Mouse (Mus musculus) layer of hippocampus, adult 2 months (tissue): Measurements from ENCODE around the gene Paqr8. TPM values are rescaled to one million over a fixed set of nuclear protein-coding genes. Genes with fewer than 3 reads are reported as not detected.

ENCODE experiments used
- DNase-seq, 2 experiments: peaks; one replicate each; pipeline ENCODE4 v3.0.0; 2022; ENCODE audit warnings: low spot score in 2 of 2
- H3K27ac ChIP-seq: fragments of 200-600 bp; 2 replicates; pipeline ENCODE4 v1.8.1; 2022
- H3K4me3 ChIP-seq: fragments of 200-600 bp; 2 replicates; pipeline ENCODE4 v1.8.1; 2022; ENCODE audit warnings: mild to moderate bottlenecking
- CTCF ChIP-seq: fragments of 200-600 bp; conservative IDR thresholded peaks from 2 replicates; pipeline ENCODE4 v1.8.1; 2022; ENCODE audit warnings: antibody characterized with exemption, mild to moderate bottlenecking, moderate library complexity
- total RNA-seq, 2 experiments: library from RNA; stranded (reverse); gene quantifications; 2 replicates each; pipeline ENCODE4 v1.2.3; 2021

The Paqr8 gene
- total RNA-seq, 2 experiments from 2014 or later, result 143 to 157 TPM

DNA sequence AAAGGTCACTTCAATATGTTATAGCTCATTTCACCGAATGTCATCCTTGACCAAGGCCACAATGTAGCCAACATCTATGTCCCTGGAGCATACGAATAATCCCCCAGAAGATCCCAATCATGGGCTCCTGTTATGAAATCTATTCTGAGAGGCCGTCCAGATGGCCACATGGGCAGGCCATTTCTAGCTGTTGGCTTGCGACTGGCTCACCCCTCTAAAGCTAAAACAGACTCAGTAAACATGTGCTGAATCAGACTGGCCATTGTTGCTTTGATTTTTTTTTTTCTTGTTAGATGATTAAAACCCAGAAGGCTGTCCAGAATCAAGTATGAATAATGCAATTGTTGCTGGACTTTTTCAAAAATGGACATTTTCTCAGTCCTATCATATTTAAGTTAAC, 7.3 kb upstream of the Paqr8 start:
- H3K4me3 ChIP-seq, result no peak overlapping the region
- no peak overlapping the region for H3K27ac ChIP-seq
- no peak for DNase-seq
- TF ChIP-seq CTCF, result no peak

DNA sequence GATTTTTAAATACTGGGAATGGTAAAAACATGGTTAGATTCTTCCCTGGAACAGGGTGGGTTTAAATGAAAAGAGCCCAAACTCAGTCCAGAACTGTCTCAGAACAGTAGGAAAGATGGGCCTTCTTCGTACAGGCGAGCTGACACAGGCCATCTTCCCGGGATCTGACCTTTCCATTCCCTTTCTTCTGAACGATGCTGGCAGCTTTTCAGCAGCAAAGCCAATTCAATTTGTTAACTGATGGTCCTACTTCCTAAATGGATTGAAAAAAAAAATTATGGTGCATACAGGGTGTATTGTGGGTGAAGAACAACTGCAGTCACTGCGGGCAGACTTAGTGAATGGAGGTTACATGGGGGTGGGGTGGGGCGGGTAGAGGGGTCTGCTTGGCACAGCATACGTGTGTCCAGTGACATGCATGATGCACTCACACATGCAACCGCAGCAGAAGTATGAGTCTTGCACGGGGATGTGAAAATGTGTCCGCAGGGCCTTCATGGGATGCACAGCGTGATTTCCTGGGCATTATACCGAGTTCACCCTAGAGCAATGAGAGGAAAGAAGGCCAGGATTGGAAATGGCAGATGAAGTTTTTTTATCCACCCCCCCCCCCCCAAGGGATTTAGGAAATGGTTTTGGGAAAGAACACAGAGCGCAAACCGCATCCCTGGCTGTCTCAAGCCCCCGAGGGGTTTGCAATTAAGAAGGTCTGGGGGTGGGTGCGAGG, 566 bp upstream of the Paqr8 start:
- Histone ChIP-seq H3K4me3 (peak overlapping the region; percentile 96), H3K27ac (peak overlapping the region; percentile 94)
- DNase-seq, result no peak
- TF ChIP-seq CTCF, result no peak

DNA sequence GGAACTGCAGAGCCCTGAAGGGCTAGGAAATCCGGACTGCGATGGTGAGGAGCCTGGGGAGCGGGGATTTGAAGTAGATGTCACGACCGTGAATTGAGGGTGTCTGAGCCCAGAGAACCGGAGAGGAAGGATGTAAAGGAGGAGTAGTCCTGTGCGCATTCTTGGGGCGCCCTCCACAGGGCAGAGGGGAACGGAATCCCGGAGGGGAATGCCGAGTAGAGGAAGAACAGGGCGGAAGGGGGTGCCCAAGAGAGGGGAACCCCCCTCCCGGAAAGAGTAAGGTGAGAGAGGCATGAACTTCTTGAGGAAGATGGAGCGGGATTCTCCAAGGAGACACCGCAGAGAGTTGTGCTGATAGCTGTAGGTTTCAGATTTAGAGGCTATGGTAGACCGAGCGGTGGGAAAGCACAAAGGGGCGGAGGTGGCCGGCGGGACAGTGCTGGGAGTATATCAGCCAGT, 564 bp downstream of the Paqr8 start:
- TF ChIP-seq CTCF, result peak; percentile 73
- peak overlapping the region; percentile 96 for H3K4me3 ChIP-seq
- peak overlapping the region; percentile 94 for H3K27ac ChIP-seq
- peak; percentile 70 to 81 for DNase-seq

DNA sequence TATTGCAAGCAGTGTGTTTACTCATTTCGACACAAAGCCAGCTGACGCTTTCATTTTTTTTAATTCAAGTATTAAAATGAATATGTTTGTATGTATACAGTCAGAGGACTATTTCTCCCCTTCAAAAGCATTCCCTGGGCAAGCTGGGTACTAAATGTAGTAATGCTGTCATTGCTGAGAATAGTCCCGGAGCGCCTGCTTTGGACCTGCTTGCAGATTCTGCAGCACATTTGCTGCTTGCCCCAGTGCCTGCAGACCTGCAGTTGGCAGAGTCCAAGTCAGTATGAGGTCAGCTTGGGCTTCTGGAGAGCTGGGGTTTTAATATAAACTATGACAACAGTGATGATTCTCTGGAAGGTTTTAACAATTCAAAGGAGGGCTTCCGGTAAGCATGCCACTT, 2.7 kb downstream of the Paqr8 start:
- Histone ChIP-seq H3K27ac (peak overlapping the region; percentile 94), H3K4me3 (peak overlapping the region; percentile 96)
- no peak for TF ChIP-seq CTCF
- no peak for DNase-seq

DNA sequence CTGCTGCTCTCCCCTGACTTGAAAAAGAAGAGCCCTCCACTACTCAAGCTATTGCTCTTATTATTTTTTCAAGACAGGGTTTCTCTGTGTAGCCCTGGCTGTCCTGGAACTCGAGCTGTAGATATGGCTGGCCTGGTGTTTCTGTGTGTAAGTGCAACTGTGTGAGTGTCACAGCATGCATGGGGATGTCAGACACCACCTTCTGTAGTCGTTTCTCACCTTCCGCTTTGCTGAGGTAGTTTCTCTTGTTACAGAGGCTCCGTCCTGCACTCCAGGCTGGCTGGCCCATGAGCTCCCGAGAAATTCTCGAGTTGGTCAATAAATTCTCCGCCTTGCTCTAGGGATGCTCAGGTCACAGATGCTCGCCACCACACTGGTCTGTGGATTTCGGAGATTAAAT, 8.0 kb downstream of the Paqr8 start:
- no peak for TF ChIP-seq CTCF
- peak overlapping the region; percentile 52 for H3K27ac ChIP-seq
- DNase-seq, result no peak

DNA sequence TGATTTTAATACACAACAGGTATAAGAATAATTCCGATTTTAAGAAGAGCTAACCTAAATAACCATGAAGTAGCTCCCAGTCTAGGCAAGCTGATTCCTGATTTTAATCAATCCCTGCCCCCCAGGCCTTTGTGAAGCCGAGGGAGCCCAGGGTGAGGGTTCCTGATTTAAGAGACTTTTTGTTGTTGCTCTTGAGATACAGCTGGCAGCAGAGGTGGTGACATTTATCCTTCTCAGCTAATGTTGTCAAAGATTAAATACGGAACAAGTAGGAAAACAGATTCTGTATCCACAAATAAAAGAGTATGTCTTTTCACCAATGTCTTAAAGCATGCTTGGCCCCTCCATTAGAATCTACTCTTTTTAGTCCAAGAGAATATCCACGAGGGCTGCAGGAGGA, 9.9 kb downstream of the Paqr8 start:
- TF ChIP-seq CTCF, result no peak
- DNase-seq, result no peak
- peak overlapping the region; percentile 52; the same call in 1 of the 2 replicates for H3K27ac ChIP-seq
- no peak overlapping the region for H3K4me3 ChIP-seq

More for the DNA sequence above, 8.0 kb downstream of the Paqr8 start:
- H3K4me3 ChIP-seq, result no peak overlapping the region

DNA sequence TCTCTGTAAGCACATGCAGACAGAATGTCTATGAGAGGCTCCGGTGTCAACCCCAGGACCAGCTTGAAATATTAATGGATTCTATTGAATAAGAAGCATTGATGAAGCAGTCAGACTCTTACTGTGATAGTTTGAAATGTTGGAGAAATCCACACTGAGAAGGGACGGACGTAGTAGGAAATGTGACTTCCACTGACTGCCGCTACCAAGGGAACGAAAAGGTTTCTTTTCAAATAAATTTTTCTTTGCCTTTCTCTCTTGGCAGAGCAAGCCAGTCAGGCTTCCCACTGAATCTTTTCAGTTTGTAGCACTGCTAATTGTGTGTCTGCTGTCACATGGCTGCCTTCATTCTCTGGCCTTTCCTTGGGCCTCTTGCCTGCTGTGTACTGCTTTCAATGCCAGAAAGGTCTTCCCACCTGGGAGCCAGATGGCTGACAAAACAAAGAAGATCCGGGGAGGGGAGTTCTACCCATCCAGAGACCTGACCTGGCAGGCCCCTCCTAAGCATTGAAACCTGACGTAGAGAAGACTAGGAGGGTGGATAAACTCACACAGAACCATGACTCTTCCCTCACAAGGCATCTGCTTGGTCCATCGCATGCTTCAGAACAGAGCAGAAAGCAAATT, 15.2 kb downstream of the Paqr8 start:
- DNase-seq, result peak; percentile 57 to 84
- no peak for TF ChIP-seq CTCF
- Histone ChIP-seq H3K4me3 (no peak overlapping the region), H3K27ac (peak overlapping the region; percentile 94)

DNA sequence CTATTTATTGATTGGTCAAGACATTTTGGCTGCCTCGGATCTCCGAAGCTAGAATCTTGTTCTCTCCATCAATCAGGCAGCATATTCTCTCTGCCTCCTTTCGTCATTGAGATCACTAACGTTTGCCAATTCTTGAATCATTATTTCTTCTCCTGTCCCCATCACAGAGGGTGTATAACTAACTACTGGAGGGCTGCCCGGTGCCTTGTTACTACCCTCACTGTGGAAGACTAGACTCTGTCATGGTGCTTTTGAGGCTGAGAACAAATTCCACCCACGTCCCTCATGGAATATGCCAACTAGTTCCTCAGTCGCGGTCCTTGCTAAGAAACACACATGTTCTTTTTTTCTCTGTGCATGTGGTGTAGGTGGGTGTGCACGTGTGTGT, 15.7 kb downstream of the Paqr8 start:
- Histone ChIP-seq H3K4me3 (no peak overlapping the region), H3K27ac (peak overlapping the region; percentile 94)
- DNase-seq, result peak; percentile 83 to 92
- no peak for TF ChIP-seq CTCF

DNA sequence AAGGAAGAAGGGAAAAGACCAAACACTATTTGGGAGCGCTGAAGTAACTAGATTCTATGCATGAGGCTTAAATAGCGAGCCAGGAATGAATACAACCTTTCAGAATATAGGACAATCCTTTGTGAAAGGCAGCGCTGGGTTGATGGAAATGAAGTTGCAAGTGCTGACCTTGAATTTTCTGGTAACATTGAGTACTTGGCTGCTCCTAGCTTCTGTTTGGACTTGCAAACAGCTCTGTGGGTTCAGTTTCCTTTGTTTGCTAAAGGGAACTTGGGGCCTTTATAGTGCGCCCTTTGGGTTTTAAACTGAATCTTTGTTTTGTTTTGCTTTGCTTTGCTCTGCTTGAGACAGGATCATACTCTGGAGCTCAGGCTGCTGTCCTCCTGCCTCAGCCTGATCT, 18.1 kb downstream of the Paqr8 start:
- DNase-seq, result no peak
- TF ChIP-seq CTCF, result no peak
- no peak overlapping the region for H3K4me3 ChIP-seq
- peak overlapping the region; percentile 94 for H3K27ac ChIP-seq

DNA sequence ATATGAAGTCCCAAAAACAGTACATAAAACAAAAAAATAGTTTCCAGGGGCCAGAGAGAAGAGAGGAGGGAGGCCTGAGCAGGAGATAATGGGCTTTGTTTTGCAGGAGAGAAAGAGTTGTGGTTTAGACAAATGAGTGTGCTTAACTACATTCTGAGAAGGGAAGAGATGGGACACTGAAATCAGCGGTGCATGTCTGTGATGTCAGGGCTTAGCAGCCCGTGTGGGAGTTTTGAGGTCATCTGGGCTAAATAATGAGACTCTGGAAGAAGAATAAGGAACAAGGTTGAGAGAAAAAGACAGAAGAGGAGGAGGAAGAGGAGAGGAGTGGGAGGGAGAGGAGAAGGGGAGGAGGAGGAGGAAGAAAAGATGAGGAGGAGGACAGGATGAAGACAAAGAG, 21.7 kb downstream of the Paqr8 start:
- TF ChIP-seq CTCF, result no peak
- Histone ChIP-seq H3K4me3 (no peak overlapping the region), H3K27ac (peak overlapping the region; percentile 59; the same call in 1 of the 2 replicates)
- no peak for DNase-seq

DNA sequence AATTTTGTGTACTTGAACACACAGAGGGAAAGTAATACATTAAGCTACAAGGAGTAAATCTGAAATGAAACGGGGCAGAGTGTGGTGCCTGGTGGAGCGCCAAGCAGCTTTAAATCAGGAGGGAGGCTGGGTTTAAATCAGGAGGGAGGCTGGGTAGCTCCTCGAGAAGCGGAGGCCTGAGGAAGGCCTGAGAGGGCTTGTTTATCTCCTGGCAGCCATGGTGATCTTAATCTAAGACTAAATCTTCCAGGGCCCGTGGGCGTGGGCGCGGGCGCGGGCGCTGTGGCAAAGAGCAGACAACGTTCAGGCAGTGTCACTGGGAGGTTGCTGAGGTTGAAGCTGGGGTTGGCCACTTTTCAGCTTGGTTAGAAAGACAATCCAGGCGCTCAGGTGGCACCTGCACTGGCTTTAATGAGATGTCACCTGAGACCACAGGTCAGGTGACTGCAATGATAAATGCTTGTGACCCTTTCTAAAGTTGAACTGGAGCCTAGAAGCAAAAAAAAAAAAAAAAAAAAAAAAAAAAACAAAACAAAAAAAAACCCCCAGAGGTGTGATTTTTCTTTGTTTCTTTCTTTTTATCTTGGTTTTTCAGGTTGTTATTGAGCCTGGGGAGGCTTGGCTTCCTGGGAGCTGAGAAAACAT, 22.2 kb downstream of the Paqr8 start:
- Histone ChIP-seq H3K27ac (peak overlapping the region; percentile 59; the same call in 1 of the 2 replicates), H3K4me3 (no peak overlapping the region)
- DNase-seq, result no peak
- TF ChIP-seq CTCF, result no peak

DNA sequence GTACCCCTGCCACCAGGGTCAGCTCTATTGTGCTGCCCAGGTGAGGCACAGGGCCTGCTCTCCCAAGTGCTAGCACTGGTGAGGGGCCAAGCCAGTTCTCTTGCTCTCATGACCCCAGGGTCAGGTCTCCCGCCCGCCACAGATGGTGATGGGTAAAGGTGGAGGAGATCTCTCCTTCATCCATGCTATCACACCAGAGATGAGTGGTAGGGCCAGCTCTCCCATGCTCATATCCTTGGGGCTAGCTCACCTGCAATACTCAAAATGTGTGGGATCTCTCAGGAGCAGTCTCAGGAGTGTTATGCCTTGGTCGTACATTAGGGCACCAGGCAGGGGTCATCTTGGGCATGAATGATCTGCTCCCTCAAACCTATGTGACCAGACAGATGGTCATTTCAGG, 24.4 kb downstream of the Paqr8 start:
- H3K27ac ChIP-seq, result no peak overlapping the region
- no peak overlapping the region for H3K4me3 ChIP-seq
- no peak for TF ChIP-seq CTCF
- DNase-seq, result no peak

DNA sequence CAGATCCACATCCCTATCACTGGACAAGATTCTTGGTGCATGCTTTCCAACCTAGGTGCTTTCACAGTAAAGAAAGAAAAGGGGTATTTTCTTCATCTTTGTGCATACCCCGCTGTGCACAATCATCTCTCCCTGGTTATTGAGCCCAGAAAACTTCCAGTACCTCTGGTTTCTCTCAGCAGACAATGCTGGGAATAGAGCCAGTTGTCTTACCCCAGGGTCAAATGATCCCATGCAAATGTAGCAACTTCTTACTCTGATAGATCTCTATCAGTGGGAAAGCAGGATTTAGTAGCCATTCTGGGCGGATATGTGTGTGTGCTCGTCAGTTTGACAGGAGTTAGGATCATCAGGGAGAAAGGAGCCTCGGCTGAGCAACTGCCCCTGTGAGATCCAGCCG, 25.2 kb downstream of the Paqr8 start:
- no peak for TF ChIP-seq CTCF
- no peak overlapping the region; the same call in 1 of the 2 replicates for H3K27ac ChIP-seq
- H3K4me3 ChIP-seq, result no peak overlapping the region
- no peak for DNase-seq
